Mouse (Mus musculus) thymus, adult 2 months (tissue): ENCODE data around the gene Foxk2. TPM values are rescaled to one million over a fixed set of nuclear protein-coding genes. Genes with fewer than 3 reads are reported as not detected.
"Not testable (repeated sequence)": the region's sequence is repeated elsewhere in the genome, so short reads cannot be mapped to it uniquely, and the experiment has no call there.

Source experiments
- DNase-seq: peaks from one replicate; pipeline ENCODE4 v3.0.0; 2021
- H3K27ac ChIP-seq: fragments of 200-500 bp; 2 replicates; pipeline ENCODE4 v1.5.1; 2012; ENCODE audit warnings: low read length, control low read depth; ENCODE audit not compliant: control insufficient read depth, insufficient read depth
- H3K27me3 ChIP-seq: fragments of 200-500 bp; 2 replicates; pipeline ENCODE4 v1.6.1; 2012; ENCODE audit warnings: mild to moderate bottlenecking, low read length, moderate library complexity, mixed read lengths; ENCODE audit not compliant: control insufficient read depth, insufficient read depth
- H3K36me3 ChIP-seq: fragments of 200-500 bp; 2 replicates; pipeline ENCODE4 v1.6.1; 2012; ENCODE audit warnings: mild to moderate bottlenecking, low read length, moderate library complexity; ENCODE audit not compliant: control insufficient read depth, insufficient read depth
- H3K4me1 ChIP-seq: fragments of 200-500 bp; replicated peaks from 2 replicates; pipeline ENCODE4 v1.6.1; 2012; ENCODE audit warnings: low read length; ENCODE audit not compliant: control insufficient read depth, insufficient read depth
- H3K4me3 ChIP-seq: fragments of 200-500 bp; 2 replicates; pipeline ENCODE4 v1.5.1; 2012; ENCODE audit warnings: mild to moderate bottlenecking, low read length, control low read depth, moderate library complexity; ENCODE audit not compliant: control insufficient read depth, insufficient read depth
- CTCF ChIP-seq: fragments of 200-500 bp; IDR thresholded peaks from 2 replicates; pipeline ENCODE4 v1.5.1; 2012; ENCODE audit warnings: mild to moderate bottlenecking, control low read depth, low read length, moderate library complexity, borderline replicate concordance; ENCODE audit not compliant: control insufficient read depth, poor library complexity, insufficient read depth; ENCODE audit errors: extremely low read depth
- POLR2A ChIP-seq: fragments of 200-500 bp; IDR thresholded peaks from 2 replicates; pipeline ENCODE4 v1.6.1; 2012; ENCODE audit warnings: mild to moderate bottlenecking, low read length, control low read depth, moderate library complexity; ENCODE audit not compliant: control insufficient read depth, poor library complexity, insufficient read depth; ENCODE audit errors: extremely low read depth
- WGBS: fragments of 180-500 bp; shearing (Covaris S2); methylation state at CpG from one replicate; pipeline ENCODE4 v1.1.7; 2018; 5-methylcytosine and 5-hydroxymethylcytosine counted together
- polyA plus RNA-seq: library from polyadenylated mRNA; depleted of rRNA; stranded (reverse); fragments of >200 nt; gene quantifications from 2 replicates; pipeline ENCODE4 v1.2.3, GENCODE M21; 2012

Foxk2 gene
- polyA plus RNA-seq, 1 experiment: 57.5 TPM

DNA sequence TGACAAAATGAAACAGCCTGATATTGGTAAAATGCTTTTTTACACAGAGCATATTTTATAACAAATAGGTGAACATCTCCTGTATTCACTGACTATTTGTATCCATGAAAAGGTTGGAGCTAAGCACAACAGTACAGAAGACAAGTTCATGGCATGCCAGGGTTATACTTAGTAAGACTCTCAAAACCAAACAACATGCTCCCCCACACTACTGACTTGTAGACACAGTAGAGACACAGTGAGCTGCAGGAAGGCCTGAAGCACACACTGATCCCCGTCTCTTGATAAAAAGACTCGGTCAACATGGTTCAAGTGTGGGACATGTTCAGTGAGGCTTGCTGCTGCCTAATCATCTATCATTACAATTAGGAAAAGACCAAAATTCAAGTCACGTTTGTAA lies 71.9 kb downstream of the Foxk2 start:
- WGBS: 98% methylated on average over 3 of the region's 3 CpGs
- no peak for DNase-seq
- Histone ChIP-seq H3K4me3 (no peak overlapping the region), H3K27ac (no peak overlapping the region), H3K4me1 (no peaks in the 10 kb centered on the region), H3K36me3 (peaks cover 72% of the 10 kb centered on the region), H3K27me3 (no peaks in the 10 kb centered on the region)
- TF ChIP-seq CTCF (no peak), POLR2A (no peak)

GRCm38 (mm10) chr11:121339647-121340046 lies 79.9 kb downstream of the Foxk2 start:
- TF ChIP-seq CTCF (no peak), POLR2A (no peak)
- H3K4me1 ChIP-seq: no peaks in the 10 kb centered on the region; the same call in 1 of the 2 replicates
- WGBS: 59% methylated on average over 1 of the region's 1 CpGs
- no peak overlapping the region for H3K27ac ChIP-seq
- no peak overlapping the region for H3K4me3 ChIP-seq
- H3K36me3 ChIP-seq: peaks cover 28% of the 10 kb centered on the region
- H3K27me3 ChIP-seq: no peaks in the 10 kb centered on the region
- no peak for DNase-seq

DNA sequence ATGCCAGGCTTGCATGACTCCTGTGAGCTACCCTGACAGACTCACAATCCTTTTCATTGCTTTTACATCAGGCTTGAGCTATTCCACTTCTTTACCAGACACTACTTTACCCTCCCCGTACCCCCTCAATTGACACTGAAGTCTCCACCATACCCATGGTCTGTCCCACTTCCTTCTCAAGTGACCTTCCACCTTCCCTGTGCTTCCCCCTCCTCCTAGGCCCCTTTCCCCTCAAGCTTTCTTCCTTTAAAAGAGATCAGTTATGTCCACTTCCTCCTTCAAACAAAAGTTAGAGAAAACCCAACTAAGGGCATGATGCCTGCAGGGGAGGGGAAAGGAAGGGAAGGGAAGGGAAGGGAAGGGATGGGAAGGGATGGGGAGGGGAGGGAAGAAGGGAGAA lies 80.5 kb downstream of the Foxk2 start:
- Histone ChIP-seq H3K27me3 (no peaks in the 10 kb centered on the region), H3K4me3 (no peak overlapping the region), H3K27ac (no peak overlapping the region), H3K4me1 (no peaks in the 10 kb centered on the region; the same call in 1 of the 2 replicates), H3K36me3 (peaks cover 22% of the 10 kb centered on the region)
- WGBS: 34% methylated on average over 1 of the region's 1 CpGs
- DNase-seq: no peak
- TF ChIP-seq POLR2A: no peak
- TF ChIP-seq CTCF: no peak

DNA sequence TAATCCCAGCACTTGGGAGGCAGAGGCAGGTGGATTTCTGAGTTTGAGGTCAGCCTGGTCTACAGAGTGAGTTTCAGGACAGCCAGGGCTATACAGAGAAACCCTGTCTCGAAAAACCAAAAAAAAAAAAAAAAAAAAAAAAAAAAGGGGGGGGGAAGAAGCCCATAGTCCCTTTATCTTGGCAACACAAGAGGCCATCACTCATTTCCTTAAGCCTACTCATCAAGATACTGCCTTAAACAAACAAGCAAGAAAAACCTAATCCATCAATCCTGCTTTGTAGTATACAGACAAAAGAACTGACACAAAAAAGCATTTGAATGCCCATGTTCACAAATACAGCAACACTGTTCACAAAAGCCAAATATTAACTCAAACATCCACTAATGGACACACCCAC lies 82.6 kb downstream of the Foxk2 start:
- 67% methylated on average over 1 of the region's 1 CpGs for WGBS
- H3K36me3 ChIP-seq: peaks cover 18% of the 10 kb centered on the region
- not testable (repeated sequence) for H3K4me3 ChIP-seq, H3K27me3 ChIP-seq, H3K4me1 ChIP-seq, DNase-seq, H3K27ac ChIP-seq

DNA sequence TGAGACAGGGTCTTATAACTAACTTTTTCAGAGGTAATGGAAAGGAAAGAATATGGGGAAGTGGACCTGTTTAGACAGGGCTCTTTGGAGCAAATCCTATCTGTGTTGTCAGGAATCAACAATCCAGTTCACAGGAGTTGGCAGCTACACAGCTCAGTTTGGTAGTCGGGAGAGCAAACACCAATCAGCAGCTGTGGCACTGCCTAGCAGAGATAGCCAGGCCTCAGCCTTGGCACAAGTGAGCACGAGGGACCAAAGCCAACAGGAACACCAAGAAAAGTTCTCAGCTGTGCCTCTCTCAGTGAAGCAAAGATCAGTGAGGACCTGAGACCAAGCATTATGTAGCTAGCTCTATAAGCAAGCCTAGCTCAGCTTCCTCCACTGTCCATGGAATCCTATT lies 87.2 kb downstream of the Foxk2 start:
- TF ChIP-seq POLR2A (no peak), CTCF (no peak)
- H3K36me3 ChIP-seq: peaks cover 12% of the 10 kb centered on the region
- 90% methylated on average over 2 of the region's 2 CpGs for WGBS
- no peaks in the 10 kb centered on the region for H3K27me3 ChIP-seq
- no peaks in the 10 kb centered on the region; the same call in 1 of the 2 replicates for H3K4me1 ChIP-seq
- H3K4me3 ChIP-seq: no peak overlapping the region
- no peak overlapping the region for H3K27ac ChIP-seq
- no peak for DNase-seq

- Histone ChIP-seq H3K4me3 (no peak overlapping the region), H3K4me1 (no peaks in the 10 kb centered on the region; the same call in 1 of the 2 replicates), H3K27ac (no peak overlapping the region), H3K27me3 (no peaks in the 10 kb centered on the region), H3K36me3 (peaks cover 12% of the 10 kb centered on the region)
- TF ChIP-seq CTCF: no peak
- no peak for TF ChIP-seq POLR2A
- WGBS: 94% methylated on average over 2 of the region's 2 CpGs
- DNase-seq: no peak
Observed at GRCm38 (mm10) chr11:121348166-121348565, 88.4 kb downstream of the Foxk2 start.

- H3K27ac ChIP-seq, DNase-seq, H3K27me3 ChIP-seq, H3K4me1 ChIP-seq, H3K4me3 ChIP-seq: not testable (repeated sequence)
- 92% methylated on average over 3 of the region's 3 CpGs for WGBS
- peaks cover 12% of the 10 kb centered on the region for H3K36me3 ChIP-seq
Observed at GRCm38 (mm10) chr11:121348727-121349126, 88.9 kb downstream of the Foxk2 start.
